Mouse (Mus musculus) hematopoietic stem cell, adult 5-6 weeks (primary cell): Measurements from ENCODE around the gene Mrpl30. TPM values are rescaled to one million over a fixed set of nuclear protein-coding genes. Genes with fewer than 3 reads are reported as not detected.

ENCODE experiments used
- ATAC-seq, 2 experiments: fragments of 125-278 bp in 1 of 2; replicated peaks in 1 of 2; 2 replicates each; pipeline ENCODE4 v1.8.0; 2016 to 2017; ENCODE audit warnings: inconsistent platforms in 2 of 2, mild to moderate bottlenecking in 2 of 2, moderate number of reproducible peaks in 2 of 2, low read depth in 1 of 2, moderate TSS enrichment in 1 of 2; ENCODE audit not compliant: low FRiP score in 2 of 2, poor library complexity in 2 of 2, severe bottlenecking in 2 of 2, insufficient read depth in 1 of 2, low TSS enrichment in 1 of 2
- total RNA-seq: library from RNA; stranded (forward); fragments of 172-1452, 232-1000 nt; gene quantifications from 2 replicates; pipeline ENCODE4 v1.2.3, GENCODE M21; 2017

Mrpl30 gene
- total RNA-seq, result 142 and 208 TPM in 2 replicates

DNA sequence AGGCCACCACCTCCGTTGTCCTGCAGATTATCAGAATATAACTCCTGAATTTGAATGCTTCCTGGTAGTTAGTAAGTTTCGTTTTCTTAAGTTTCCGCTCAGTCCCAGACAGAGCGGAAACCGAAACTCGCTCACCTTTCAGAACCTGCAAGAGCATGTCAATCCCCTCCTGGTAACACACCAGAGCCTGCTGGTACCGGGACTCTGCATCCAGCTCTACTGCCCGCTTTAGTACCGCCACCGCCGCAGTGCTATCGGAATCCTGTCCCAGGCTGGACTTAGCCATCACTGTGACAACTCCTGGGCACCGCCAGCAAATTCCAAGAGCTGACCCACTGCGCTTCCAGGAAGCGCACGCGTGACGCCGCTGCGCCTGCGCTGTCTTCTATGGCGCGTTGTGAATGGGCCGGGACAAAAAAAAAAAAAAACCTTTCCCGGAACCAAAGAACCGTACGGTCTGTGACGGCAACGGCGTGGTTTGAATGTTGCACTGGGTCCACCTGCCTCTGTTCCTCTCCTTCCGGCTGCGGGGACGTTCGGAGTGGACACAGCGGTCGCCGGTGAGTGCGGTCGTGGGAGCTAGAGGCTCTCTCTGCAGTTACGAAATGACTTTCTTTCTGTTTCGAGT lies at the start of gene Mrpl30, which contains the start of gene Mitd1:
Gene Mrpl30, plus strand, starts transcription at position 453 of the 628 bp plus-strand sequence.
Gene Mitd1, minus strand, starts transcription at position 387 of the 628 bp plus-strand sequence.
- peak; percentile 86 to 90 for ATAC-seq

DNA sequence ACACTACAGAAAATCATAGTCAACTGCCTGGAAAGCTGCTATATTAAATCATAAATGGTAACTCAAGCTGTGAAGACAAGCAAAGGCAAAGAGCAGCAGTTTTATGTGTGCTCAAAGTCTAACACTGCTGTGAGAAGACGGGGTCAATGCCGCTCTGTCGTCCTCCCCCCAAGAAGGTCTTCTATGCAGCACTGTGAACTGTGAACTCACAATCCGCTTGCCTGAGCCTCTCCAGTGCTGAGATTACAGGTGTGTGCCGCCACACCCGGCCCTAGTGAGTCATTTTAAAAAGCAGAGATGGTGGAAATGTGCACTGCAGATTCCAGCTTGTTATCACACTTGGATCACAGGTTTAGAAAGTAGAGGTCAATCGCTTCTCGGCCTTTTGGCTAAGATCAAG lies 43.4 kb upstream of the Mrpl30 start:
- no peak for ATAC-seq

DNA sequence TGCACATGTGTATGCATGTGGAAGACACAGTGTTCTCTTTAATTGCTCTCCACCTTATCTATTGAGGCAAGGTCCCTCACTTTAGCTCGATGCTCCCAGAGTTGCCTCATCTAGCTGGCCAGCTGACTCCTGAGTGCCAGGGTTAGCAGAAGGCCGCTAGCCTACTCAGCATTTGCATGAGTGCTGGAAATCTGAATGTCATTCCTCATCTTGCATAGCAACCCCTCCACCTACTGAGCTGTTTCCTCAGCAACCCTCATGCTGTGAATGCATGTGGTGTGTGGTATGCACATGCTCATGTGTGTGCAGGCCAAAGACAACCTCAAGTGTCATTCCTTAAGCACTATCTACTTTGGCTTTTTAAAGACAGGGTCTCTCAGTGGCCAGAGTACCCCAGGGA lies 39.6 kb upstream of the Mrpl30 start:
- no peak for ATAC-seq

DNA sequence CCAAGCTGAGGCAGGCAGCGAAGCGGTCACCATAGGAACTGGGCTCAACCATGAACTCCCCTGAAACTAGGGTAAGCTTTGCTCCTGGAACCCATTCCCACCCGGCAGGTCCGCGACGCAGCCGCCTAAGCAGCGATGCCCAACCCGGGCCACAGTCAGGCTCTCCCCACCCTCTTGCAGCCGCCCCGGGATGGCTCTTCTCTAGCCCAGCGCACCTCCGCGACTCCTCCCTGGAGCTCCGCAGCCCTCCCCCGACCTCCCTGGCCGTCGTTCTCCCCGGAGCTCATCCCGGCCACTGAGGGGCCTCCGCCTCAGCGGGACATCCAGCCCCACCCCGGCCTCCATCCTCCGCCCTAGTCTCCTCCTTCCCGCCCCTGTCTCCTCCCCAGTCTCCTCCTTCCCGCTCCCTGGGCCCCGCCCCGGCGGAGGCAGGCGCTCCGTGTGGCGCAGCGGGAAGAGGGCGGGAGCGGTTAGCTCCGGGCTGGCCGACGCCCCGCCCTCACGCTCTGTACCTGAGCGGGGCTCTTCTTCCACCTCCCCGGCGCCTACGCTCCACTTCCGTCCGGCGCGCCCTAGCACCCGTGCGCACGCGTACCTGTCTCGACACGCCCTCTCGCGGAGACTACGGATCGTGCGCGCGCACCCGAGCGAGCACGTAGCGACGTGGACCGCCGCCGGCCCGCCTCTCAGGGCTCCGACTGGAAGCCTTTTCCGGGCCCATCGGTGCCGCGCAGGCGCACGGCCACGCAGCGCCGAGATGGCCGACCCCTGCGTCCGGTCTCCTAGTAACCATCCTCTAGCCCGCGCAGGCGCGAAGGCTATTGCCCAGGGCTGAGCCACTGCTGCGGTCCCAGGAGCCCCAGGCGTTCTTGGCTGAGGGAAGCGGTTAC lies 25.5 kb upstream of the Mrpl30 start:
- ATAC-seq, result peak; percentile 82 to 88

DNA sequence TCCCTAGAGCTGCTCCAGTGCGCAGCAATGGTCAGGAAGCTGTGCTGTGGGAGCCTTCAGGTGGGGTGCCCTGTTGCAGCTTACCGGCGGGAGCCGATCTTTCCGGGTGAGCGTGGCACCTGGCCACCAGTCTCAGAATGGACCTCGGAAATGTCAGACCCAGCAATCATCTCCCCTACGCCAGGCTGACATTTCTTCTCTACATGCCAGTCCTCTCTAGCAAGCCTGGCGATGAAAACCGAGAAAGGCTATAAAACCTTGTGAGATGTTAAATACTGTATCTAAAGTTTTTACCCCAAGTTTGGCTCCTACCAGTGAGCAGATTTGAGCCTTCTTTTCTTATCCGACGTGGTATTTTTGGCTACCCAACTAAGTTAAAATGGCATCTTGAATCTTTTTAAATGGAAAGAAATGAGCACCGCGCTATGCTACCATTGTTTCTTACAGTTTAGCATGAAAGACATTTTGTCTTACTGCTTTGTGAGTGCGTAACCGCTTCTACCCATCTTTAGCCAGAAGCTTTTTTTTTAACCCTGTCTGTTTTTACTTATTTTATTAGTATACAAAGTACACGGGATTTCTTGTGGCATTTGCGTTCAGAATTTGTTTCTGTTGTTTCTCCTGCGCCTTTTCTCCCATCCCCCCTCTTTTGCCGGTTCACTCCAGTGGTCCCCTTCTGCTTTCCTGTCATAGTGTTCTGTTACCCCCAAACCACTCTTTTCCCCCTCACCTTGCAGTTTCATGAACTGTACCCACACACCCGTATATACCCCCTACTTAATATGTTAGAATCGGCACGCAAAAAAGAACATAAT lies 24.7 kb upstream of the Mrpl30 start:
- no peak for ATAC-seq

DNA sequence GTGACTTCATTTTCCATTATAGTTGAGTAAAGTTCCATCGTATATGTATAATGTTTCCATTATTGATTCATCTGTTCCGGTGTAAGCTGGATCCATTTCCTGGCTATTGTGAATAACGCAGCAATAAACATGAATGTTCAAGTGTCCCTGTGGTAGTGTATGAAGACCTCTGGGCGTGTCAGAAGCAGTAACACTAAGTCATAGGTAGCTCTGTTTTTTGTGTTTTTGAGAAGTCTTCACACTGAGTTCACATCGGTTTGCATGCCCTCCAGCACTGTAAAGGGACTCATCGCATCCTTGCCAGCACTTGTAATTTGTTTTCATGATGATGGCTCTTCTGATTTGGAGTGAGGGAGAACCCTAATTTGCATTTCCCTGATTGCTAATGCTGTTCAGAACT lies 24.0 kb upstream of the Mrpl30 start, which contains the start of gene Tsga10:
Gene Tsga10, minus strand, starts transcription at position 144 of the 400 bp plus-strand sequence.
- ATAC-seq, result no peak

DNA sequence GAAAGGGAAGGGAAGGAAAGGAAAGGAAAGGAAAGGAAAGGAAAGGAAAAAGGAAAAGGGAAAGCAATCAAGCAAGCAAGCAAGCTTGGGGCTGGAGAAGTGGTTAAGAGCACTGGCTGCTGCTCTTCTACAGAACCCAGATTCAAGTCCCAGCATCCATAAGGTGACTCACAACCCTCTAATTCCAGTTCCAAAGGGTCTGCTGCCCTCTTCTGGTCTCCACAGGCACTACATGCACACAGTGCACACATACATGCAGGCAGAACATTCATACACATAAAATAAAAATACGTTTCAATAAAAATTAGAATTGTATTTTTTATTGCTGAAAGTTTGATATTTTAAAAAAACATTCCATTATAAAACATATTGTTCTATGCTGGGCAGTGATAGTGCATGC lies 23.2 kb upstream of the Mrpl30 start:
- ATAC-seq, result no peak

DNA sequence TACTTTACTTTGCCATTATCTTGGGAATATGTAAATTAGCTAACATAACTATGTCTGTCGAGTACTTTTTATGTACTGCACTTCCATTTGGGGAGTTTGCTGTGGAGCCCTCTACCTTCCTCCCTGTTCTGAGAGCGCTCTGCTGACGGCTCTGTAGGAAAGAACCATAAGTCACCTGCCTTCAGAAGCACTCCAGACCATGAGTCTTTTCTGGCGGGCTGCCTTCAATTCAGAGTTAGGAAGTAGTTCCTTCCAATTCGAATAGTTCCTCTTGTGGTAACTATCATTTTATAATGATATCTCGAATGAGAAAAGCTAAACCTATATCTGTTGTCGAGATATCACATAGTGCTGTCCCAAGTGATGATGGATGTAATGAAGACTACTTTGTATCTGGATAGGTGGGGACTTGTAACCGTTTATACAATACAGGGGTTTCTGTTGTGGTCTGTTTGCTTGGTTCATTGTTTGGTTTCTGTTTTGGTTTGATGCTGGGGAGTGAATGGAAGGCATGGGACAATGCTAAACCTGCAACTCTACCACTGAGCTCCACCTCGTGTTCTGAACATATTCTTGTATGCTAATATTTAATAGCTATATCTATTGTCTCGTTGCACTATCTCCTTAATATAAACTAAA lies 22.5 kb upstream of the Mrpl30 start:
- no peak for ATAC-seq

DNA sequence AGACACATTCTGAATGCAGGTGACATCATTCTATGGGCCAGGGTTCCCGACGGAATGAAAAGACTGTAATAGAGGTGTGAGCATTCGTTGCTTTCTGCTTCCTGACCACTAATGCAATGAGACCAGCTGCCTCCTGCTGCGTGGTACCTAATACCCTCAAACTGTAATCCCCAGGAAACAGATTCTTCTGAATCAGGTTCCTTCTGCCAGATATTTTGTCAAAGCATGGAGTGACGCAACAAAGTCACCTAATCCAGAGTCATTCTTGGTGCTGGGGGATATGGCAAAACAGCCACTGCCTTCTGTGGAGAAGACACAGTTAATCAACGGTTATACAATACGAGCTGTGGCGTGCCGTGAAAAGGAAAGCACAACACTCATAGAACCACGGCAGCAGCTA lies 21.6 kb upstream of the Mrpl30 start:
- ATAC-seq, result peak in 1 of 2 experiments; percentile 6; a peak in 1 of 4 replicates

DNA sequence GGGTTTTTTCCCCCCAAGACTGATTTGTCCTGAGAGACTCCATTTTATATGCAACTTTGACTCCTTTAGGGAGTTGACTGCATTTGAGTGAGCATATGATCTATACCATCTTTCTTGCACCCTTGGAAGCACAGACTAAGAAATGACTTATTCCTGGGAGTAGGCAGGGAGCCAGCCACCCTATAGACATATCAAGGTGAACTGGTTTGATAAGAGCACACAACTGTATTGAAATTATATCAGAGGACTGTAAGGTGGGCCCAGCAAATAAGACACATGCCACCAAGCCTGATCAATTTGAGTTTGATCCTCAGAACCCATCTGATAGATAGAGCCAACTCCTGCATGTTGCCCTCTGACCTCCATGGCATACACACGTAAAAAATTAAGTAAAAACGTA lies 20.9 kb upstream of the Mrpl30 start:
- ATAC-seq, result no peak

DNA sequence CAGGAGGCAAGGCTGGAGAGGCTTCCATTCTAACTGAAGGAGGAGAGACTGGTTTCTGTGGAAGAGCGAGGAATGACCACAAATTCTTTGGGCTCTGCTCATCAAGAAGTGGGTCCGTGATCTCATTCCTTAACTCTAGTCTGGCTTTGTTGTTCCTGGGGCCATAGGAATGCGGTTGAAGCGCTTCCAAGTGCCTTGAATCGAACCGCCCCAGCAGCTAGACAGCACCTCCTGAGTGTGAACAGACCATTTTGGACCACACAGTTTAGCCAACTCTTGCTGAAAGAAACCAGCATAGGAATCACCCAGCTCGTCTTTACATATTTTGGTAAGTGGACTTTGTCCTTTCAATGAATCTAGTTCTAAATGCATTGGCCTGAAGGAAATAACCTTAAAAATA lies 18.6 kb upstream of the Mrpl30 start, which contains the start of gene Lipt1:
Gene Lipt1, plus strand, starts transcription at position 35 of the 400 bp plus-strand sequence.
- no peak; a peak in 1 of 4 replicates for ATAC-seq

DNA sequence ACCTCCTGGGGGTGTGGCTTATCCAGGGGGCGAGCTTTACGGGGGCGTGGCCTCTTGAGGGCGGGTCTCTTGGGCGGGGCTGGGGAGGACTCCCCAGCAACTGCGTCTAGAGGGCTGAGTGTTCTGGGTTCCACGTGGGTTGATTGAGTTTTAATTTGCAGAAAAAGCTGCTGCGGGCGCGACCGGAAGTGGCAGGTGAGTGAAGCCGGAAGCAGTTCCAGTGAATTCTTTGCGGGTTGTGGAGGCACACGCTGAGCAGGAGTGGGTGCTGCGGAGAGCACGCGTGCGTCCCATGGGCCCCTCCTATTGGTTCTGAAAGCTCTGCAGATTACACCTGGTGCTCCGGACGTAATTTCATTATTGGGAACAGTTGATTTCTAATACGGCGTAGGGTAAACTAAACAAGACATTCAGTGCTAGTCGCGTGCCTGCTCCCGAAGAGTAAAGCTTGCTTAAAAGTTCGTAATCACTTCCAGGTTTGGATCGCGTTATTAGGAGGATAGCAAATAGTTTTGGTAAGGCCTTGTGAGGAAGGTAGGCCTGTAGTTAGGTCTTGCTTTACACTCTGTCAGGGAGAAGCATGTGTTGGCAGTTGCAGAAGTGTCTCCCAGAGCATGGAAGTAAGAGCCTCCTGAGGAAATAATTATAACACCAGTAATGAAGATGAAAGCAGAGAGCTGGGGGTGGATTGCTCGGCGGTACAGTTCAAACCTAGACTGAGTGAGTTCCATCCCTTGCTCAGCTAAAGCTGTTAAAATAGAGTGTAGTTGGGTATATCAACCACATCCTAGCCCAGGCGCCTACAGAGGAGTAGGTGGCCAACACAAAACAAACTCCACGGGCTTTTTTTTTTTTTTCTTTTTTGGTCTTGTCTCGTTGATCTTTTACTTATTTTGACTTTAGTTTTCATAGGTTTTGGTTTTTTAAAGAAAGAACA lies 17.9 kb upstream of the Mrpl30 start:
- ATAC-seq, result peak; percentile 79 to 84

DNA sequence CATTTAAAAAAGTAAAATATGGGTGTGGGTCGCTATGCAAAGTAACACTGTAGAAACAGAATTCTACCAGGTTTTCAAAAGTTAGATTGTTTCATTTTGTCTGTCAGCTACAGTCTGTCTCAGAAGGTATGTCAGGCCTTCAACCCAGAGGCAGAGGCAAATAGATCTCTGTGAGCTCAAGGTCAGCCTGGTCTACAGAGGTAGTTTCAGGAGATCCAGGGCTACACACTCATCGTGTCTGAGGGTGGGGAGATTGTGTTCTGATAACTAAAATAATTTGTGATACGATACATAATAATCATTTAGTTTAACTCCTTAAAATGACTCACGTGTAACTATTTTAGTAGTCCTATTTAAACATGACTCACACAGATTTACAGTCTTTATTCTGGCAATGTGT lies 17.1 kb upstream of the Mrpl30 start:
- no peak for ATAC-seq

DNA sequence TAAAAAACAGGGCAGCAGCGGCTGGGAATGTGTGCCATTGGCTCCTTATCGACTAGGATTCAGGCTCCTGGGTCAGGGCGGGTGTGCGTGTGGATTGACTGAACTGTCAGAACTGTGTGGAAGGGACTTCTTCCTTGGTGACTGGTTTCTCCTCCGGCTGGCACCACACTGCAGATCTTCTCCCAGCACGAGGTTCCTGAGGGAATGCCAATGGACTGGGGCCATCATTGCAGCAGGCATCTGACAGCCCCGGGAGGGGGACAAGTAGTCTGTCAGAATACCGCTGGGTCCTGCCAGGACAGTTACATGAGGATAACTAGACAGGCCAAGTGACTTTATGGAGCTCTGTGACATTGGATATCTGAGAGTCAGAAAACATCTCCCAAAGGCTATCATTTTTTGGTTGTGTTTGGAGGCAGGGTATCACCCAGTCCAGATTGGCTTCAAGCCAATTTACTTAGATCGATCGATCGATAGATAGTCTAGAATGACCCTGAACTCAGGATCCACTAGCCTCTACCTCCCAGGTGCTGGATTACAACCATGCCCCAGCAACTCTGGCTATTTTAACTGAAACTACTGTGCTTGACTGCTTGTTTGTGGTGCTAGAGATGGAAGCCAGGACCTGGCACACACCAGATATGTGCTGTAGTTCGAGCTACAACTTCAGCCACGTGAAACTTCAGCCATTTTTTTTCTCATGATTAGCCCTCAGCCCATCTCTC lies 12.4 kb upstream of the Mrpl30 start:
- no peak for ATAC-seq

DNA sequence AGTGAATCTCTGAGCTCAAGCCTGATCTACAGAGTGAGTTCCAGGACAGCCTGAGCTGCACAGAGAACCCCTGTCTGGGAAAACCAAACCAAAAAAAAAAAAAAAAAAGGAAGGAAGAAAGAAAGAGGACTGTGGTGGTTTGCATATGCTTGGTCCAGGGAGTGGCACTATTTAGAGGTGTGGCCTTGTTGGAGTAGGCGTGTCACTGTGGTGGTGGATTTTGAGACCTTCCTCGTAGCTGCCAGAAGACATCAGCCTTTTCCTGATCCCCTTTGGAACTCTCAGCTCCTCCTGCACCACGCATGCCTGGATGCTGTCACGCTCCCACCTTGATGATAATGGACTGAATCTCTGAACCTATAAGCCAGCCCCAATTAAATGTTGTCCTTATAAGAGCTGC lies 6.9 kb upstream of the Mrpl30 start:
- no peak for ATAC-seq

DNA sequence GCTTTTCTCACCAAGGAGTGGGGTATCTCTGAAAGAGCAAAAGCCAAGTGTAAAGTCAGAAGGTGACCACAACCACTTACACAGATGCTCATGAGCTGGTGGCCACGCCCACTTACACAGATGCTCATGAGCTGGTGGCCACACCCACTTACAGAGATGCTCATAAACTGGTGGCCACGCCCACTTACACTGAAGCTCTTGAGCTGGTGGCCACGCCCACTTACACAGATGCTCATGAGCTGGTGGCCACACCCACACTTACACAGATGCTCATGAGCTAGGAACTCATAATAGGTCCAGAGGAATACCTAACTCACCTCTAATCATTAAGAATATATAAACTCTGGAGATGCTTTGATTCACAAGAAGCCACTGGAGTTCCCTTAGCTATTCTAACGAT lies 5.8 kb upstream of the Mrpl30 start:
- peak; percentile 45 to 46 for ATAC-seq
